Mouse (Mus musculus) myocyte (in vitro differentiated cells): Measurements from ENCODE around the gene Ddx23.

ENCODE experiments used
- CEBPB ChIP-seq: IDR thresholded peaks from 2 replicates; pipeline ENCODE4 v1.6.1; 2011; ENCODE audit warnings: mild to moderate bottlenecking, moderate library complexity; ENCODE audit not compliant: poor library complexity, insufficient read depth, severe bottlenecking
- E2F4 ChIP-seq: IDR thresholded peaks from one replicate; pipeline ENCODE4 v1.6.1; 2011; ENCODE audit warnings: mild to moderate bottlenecking, control low read depth, moderate library complexity; ENCODE audit not compliant: insufficient read depth
- MAX ChIP-seq: IDR thresholded peaks from one replicate; pipeline ENCODE4 v1.6.1; 2011; ENCODE audit warnings: low read depth, mild to moderate bottlenecking, control low read depth
- MYOD1 ChIP-seq, 3 experiments: IDR thresholded peaks; one replicate each; pipeline ENCODE4 v1.6.1; 2011; ENCODE audit warnings: control low read depth in 2 of 3, low read depth in 2 of 3, mild to moderate bottlenecking in 2 of 3, moderate library complexity in 1 of 3; ENCODE audit not compliant: insufficient read length in 2 of 3, control insufficient read depth in 1 of 3
- MYOG ChIP-seq, 3 experiments: IDR thresholded peaks; one replicate each; pipeline ENCODE4 v1.6.1; 2011; ENCODE audit warnings: control low read depth in 2 of 3, low read depth in 2 of 3, mild to moderate bottlenecking in 2 of 3; ENCODE audit not compliant: insufficient read length in 2 of 3, control insufficient read depth in 1 of 3, insufficient read depth in 1 of 3
- POLR2A ChIP-seq: IDR thresholded peaks from one replicate; pipeline ENCODE4 v1.6.1; 2011; ENCODE audit warnings: low read depth, mild to moderate bottlenecking, control low read depth, moderate library complexity; ENCODE audit not compliant: insufficient read length
- POLR2AphosphoS2 ChIP-seq: IDR thresholded peaks from one replicate; pipeline ENCODE4 v1.6.1; 2011; ENCODE audit warnings: low read depth, control low read depth; ENCODE audit not compliant: insufficient read length
- REST ChIP-seq: IDR thresholded peaks from one replicate; pipeline ENCODE4 v1.6.1; 2011; ENCODE audit warnings: mild to moderate bottlenecking, control low read depth, moderate library complexity; ENCODE audit not compliant: insufficient read depth, insufficient read length
- TCF12 ChIP-seq: IDR thresholded peaks from one replicate; pipeline ENCODE4 v1.6.1; 2011; ENCODE audit warnings: mild to moderate bottlenecking, control low read depth; ENCODE audit not compliant: poor library complexity, insufficient read depth, severe bottlenecking
- TCF3 ChIP-seq: IDR thresholded peaks from one replicate; pipeline ENCODE4 v1.6.1; 2011; ENCODE audit warnings: low read depth, control low read depth; ENCODE audit not compliant: insufficient read length
- USF1 ChIP-seq: IDR thresholded peaks from one replicate; pipeline ENCODE4 v1.6.1; 2011; ENCODE audit warnings: low read depth, mild to moderate bottlenecking, control low read depth, moderate library complexity

- no peak for TF ChIP-seq USF1
- TF ChIP-seq TCF3: no peak
- TF ChIP-seq MAX: peak; percentile 89
- TF ChIP-seq E2F4: no peak
- TF ChIP-seq POLR2AphosphoS2: peak; percentile 71
- TF ChIP-seq POLR2A: peak; percentile 75
- TF ChIP-seq TCF12: no peak
- no peak for TF ChIP-seq REST
- TF ChIP-seq MYOD1 (IDR thresholded peaks at IDR 0.05; ENCODE audit: control insufficient read depth in 1 of 3, insufficient read length in 2 of 3, low read depth in 2 of 3): peak in 2 of 3 experiments; percentile 14 to 62
- peak; percentile 88 for TF ChIP-seq CEBPB
- TF ChIP-seq MYOG (IDR thresholded peaks at IDR 0.05; ENCODE audit: control insufficient read depth in 1 of 3, insufficient read depth in 1 of 3, insufficient read length in 2 of 3, low read depth in 2 of 3): peak in 1 of 3 experiments; percentile 76
Measured at GRCm38 (mm10) chr15:98672592-98672991, 9.9 kb upstream of the Ddx23 start.
